In the genomic region with DNA sequence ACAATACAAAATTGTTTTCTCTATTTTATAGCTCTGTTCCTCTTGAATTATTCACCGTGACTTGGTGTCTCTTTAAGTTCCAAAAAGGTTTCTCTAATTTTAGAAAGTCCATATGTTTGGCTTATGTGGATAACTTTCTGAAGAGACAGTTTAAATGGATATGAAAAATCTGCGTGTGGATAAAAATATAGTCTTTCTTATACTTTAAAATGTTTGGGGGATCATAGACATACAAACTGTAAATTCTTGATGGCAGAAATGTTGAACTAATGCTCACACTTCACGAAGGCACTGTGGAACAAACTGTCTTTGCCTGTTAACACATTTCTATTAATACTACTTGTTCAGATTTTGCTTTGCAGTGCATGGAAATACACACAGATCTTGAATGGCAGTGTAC, we compare ENCODE assay signal across 19 mouse cellular contexts.
"Had no signal": no experiment of that assay in that cellular context is flagged by ENCODE, and none has a peak within 500 bp of the region (broad histone marks: within the 10 kb centered on the region; RNA-seq: fewer than 3 reads in every experiment).

No protein-coding gene starts in this region.

- H3K27ac ChIP-seq: midbrain, embryonic 10.5 days; midbrain, embryonic 12.5 days; neural tube, embryonic 13.5 days; neural tube, embryonic 15.5 days; stomach, embryonic 15.5 days; stomach, postnatal 0 days had no signal

- ATAC-seq: midbrain, embryonic 16.5 days had no signal

- H3K4me3 ChIP-seq: midbrain, embryonic 10.5 days; midbrain, embryonic 12.5 days; myocyte; neural tube, embryonic 13.5 days; neural tube, embryonic 15.5 days; stomach, embryonic 15.5 days had no signal

- DNase-seq: lung, adult 18-20 months; lung, embryonic 14.5 days; lung, postnatal 10 days; lung, postnatal 4 days; midbrain, embryonic 14.5 days; retina, postnatal 1 day; right cerebral cortex, adult 18-20 months; right cerebral cortex, postnatal 25 days; thymus, adult 18-20 months; thymus, postnatal 14 days; thymus, postnatal 36 days had no signal
